Mouse (Mus musculus): ENCODE data around the gene Stx11. TPM values are rescaled to one million over a fixed set of nuclear protein-coding genes. Genes with fewer than 3 reads are reported as not detected.

The Stx11 gene
- polyA plus RNA-seq, 1 experiment from 2014 or later, result 10.8 TPM

DNA sequence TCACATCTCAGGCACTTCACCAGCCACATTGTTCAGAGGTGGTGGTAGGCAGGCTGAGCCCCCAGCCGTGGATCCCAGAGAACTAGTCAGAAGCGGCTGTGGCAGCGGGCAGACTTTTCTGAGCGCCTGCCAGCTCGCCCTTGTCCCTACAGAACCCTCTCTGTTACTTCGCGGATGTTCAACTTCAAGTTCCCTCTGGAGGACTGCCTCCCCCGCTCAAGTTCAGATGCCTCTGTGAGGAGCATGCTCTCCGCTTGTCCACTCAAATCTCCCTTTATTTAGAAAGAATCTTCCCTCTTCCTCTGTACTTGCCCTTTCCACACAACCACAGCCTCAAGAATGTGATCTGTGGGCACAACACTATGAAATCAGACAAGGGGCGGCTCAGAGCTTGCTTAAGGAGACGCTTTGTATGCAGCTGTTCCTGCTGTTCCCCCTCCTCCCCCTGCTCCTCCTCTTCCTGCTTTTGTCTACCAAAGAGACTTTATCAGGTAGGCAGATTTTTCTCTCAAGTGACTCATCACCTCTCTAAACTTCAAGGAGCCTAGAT, 52.0 kb downstream of the Stx11 start:
- Histone ChIP-seq H3K9ac (ENCODE audit: low read depth, low read length) (no peak overlapping the region), H3K4me1 (ENCODE audit: control insufficient read depth, low read depth, low read length) (no peaks in the 10 kb centered on the region), H3K9me3 (replicated peaks; ENCODE audit: control insufficient read depth, low read length) (no peaks in the 10 kb centered on the region), H3K27me3 (ENCODE audit: control insufficient read depth, insufficient read depth, low read depth, low read length) (no peaks in the 10 kb centered on the region), H3K36me3 (ENCODE audit: control insufficient read depth, insufficient read depth) (no peaks in the 10 kb centered on the region), H3K27ac (ENCODE audit: low read length) (no peak overlapping the region), H3K4me2 (ENCODE audit: low read depth, low read length) (no peak overlapping the region), H3K4me3 (ENCODE audit: low read depth, low read length) (no peak overlapping the region)
- WGBS (ENCODE audit: insufficient replicate concordance), result 29% methylated on average over 11 of the region's 11 CpGs
- ATAC-seq (ENCODE audit: low read depth), result no peak

DNA sequence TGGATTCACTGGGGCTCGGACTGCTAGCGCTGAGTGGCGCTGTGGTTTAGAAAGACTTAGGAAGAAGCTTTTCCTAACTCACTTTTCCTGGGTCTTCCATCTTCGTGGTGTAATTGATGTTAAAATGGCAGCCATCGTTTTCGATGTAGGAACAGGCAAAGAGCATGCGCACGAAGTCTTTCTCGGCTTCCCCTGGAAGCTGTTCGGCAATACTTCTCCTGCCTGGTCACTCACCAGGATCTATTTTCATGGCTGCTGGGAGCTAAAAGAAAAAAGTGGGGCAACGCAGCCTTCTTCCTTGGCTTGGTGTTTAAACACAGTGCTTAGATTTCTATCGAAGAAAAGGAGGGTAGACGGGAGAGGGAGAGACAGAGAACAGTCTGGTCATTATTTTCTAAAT, 52.6 kb downstream of the Stx11 start:
- Histone ChIP-seq H3K36me3 (ENCODE audit: control insufficient read depth, insufficient read depth) (no peaks in the 10 kb centered on the region), H3K4me3 (ENCODE audit: low read depth, low read length) (no peak overlapping the region), H3K4me2 (ENCODE audit: low read depth, low read length) (no peak overlapping the region), H3K9me3 (replicated peaks; ENCODE audit: control insufficient read depth, low read length) (no peaks in the 10 kb centered on the region), H3K4me1 (ENCODE audit: control insufficient read depth, low read depth, low read length) (no peaks in the 10 kb centered on the region), H3K27ac (ENCODE audit: low read length) (no peak overlapping the region), H3K9ac (ENCODE audit: low read depth, low read length) (no peak overlapping the region), H3K27me3 (ENCODE audit: control insufficient read depth, insufficient read depth, low read depth, low read length) (no peaks in the 10 kb centered on the region)
- ATAC-seq (ENCODE audit: low read depth), result no peak
- 74% methylated on average over 13 of the region's 13 CpGs for WGBS (ENCODE audit: insufficient replicate concordance)

DNA sequence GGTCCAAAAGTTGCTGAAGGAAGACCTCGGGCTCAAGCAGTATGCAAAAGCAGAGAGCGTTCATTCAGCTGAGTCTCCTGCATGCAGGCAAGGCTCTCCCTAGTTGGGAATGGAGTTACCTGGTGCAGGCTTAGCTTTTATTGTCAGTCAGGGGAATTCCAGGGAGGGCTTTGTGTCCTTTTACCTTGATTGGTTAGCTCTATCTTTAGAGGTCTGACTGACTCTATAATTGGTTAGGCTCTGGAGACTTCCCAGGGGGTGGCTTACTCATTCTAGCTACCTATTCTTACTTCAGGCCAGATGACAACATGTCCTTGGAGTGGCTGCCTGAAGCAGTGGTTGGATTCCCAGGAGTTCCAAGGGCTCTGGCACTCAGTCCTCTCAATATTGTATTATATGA, 54.2 kb downstream of the Stx11 start:
- Histone ChIP-seq H3K9me3 (replicated peaks; ENCODE audit: control insufficient read depth, low read length) (no peaks in the 10 kb centered on the region), H3K27me3 (ENCODE audit: control insufficient read depth, insufficient read depth, low read depth, low read length) (no peaks in the 10 kb centered on the region), H3K4me2 (ENCODE audit: low read depth, low read length) (no peak overlapping the region), H3K9ac (ENCODE audit: low read depth, low read length) (no peak overlapping the region), H3K4me3 (ENCODE audit: low read depth, low read length) (no peak overlapping the region), H3K4me1 (ENCODE audit: control insufficient read depth, low read depth, low read length) (no peaks in the 10 kb centered on the region), H3K27ac (ENCODE audit: low read length) (no peak overlapping the region), H3K36me3 (ENCODE audit: control insufficient read depth, insufficient read depth) (no peaks in the 10 kb centered on the region)
- 88% methylated on average over 2 of the region's 2 CpGs for WGBS (ENCODE audit: insufficient replicate concordance)
- no peak for ATAC-seq (ENCODE audit: low read depth)

DNA sequence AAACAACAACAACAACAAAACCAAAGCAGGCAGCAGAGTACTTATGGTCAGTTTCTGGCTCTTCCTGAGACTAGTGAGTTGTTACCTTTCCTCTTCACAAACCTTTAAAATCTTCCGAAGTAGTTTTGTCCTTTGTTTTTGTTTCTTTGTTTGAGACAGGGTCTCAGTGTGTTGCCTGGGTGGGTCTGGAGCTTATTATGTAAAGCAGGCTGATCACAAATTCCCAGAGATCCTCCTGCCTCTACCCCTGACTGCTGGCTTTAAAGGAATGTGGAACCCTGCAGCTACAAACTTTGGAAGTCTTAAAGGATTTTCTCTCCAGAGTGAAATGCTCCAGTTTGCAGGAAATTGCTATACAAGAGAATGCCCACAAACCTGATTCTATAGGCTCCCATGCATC, 54.9 kb downstream of the Stx11 start:
- no peaks in the 10 kb centered on the region for H3K9me3 ChIP-seq (replicated peaks; ENCODE audit: control insufficient read depth, low read length)
- H3K36me3 ChIP-seq (ENCODE audit: control insufficient read depth, insufficient read depth), result no peaks in the 10 kb centered on the region
- H3K9ac ChIP-seq (ENCODE audit: low read depth, low read length), result no peak overlapping the region
- no peaks in the 10 kb centered on the region for H3K27me3 ChIP-seq (ENCODE audit: control insufficient read depth, insufficient read depth, low read depth, low read length)
- no peak overlapping the region for H3K4me2 ChIP-seq (ENCODE audit: low read depth, low read length)
- no peaks in the 10 kb centered on the region for H3K4me1 ChIP-seq (ENCODE audit: control insufficient read depth, low read depth, low read length)
- no peak overlapping the region for H3K4me3 ChIP-seq (ENCODE audit: low read depth, low read length)
- 58% methylated on average over 1 of the region's 1 CpGs for WGBS (ENCODE audit: insufficient replicate concordance)
- ATAC-seq (ENCODE audit: low read depth), result no peak
- H3K27ac ChIP-seq (ENCODE audit: low read length), result no peak overlapping the region

DNA sequence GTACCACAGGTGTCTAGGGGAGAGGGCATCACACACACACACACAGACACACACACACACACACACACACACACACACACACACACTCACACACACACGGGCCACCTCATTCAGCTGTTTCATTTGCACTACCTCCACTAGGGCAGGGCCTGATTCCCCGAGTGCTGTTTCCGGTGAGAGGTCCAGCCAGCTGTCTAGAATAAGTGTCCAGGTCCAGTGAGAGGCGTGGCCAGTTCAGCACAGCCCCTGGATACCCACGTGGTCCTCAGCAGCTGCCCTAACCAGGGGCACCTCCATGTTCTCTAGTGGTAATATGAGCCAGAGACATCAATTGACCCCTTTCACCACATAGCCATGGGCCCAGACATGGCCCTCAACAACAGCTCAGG, 60.0 kb downstream of the Stx11 start:
- WGBS (ENCODE audit: insufficient replicate concordance), result 65% methylated on average over 5 of the region's 5 CpGs
- H3K9ac ChIP-seq (ENCODE audit: low read depth, low read length), result no peak overlapping the region
- no peak for ATAC-seq (ENCODE audit: low read depth)

DNA sequence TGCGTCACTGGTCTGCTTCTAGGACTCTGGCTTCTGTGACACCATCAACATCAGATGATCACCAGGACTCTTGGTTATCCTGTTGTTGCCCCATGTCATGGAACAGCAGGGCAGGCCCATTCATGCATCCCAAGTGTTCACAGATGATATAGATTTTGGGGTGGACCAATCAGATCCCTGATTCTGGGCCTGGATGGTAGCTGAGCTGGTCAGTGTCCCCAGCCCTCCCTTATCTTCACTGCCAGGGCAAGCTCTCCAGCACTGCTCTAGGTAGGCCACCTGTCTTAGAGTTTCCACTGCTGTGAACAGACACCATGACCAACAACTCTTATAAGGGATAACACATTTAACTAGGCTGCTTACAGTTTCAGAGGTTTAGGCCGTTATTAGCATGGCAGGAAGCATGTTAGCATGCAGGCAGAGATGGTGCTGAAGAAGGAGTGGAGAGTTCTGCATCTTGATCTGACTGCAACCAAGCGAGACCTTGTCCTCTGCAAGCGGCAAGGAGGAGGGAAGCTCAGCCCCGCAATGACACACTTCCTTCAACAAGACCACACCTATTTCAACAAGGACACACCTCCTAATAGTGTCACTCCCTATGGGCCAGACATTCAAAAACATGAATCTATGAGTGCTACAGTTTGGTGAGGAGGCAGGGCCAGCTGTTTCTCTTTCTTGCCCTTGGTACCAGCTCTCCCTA, 60.5 kb downstream of the Stx11 start:
- ATAC-seq (ENCODE audit: low read depth), result no peak
- Histone ChIP-seq H3K9ac (ENCODE audit: low read depth, low read length) (no peak overlapping the region), H3K36me3 (ENCODE audit: control insufficient read depth, insufficient read depth) (no peaks in the 10 kb centered on the region), H3K27ac (ENCODE audit: low read length) (no peak overlapping the region), H3K4me3 (ENCODE audit: low read depth, low read length) (no peak overlapping the region), H3K9me3 (replicated peaks; ENCODE audit: control insufficient read depth, low read length) (no peaks in the 10 kb centered on the region), H3K4me2 (ENCODE audit: low read depth, low read length) (no peak overlapping the region), H3K27me3 (ENCODE audit: control insufficient read depth, insufficient read depth, low read depth, low read length) (no peaks in the 10 kb centered on the region), H3K4me1 (ENCODE audit: control insufficient read depth, low read depth, low read length) (no peaks in the 10 kb centered on the region)
- WGBS (ENCODE audit: insufficient replicate concordance), result 49% methylated on average over 5 of the region's 5 CpGs

More for the DNA sequence above, 60.0 kb downstream of the Stx11 start:
- Histone ChIP-seq H3K4me1 (ENCODE audit: control insufficient read depth, low read depth, low read length) (no peaks in the 10 kb centered on the region), H3K4me3 (ENCODE audit: low read depth, low read length) (no peak overlapping the region), H3K36me3 (ENCODE audit: control insufficient read depth, insufficient read depth) (no peaks in the 10 kb centered on the region), H3K27me3 (ENCODE audit: control insufficient read depth, insufficient read depth, low read depth, low read length) (no peaks in the 10 kb centered on the region), H3K4me2 (ENCODE audit: low read depth, low read length) (no peak overlapping the region), H3K9me3 (replicated peaks; ENCODE audit: control insufficient read depth, low read length) (no peaks in the 10 kb centered on the region), H3K27ac (ENCODE audit: low read length) (no peak overlapping the region)

DNA sequence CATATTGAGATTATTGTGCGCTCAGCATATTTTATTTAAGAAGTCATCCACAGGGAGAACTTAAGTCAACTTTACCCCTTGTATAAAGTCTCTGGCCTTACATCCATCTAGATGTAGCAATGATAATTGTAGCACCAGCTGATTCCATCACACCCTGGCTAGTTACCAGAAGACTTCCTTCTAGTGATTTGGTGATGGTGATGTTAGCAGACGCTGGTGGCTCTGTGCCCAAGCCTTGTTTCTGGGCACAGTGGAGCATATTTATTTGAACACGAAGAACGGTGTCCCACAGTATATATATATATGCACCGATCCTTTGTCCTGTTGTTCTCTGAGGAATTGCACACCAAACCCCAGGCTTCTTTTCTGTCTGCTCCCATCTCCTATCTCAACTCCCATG, 64.2 kb downstream of the Stx11 start:
- H3K9me3 ChIP-seq (replicated peaks; ENCODE audit: control insufficient read depth, low read length), result no peaks in the 10 kb centered on the region
- WGBS (ENCODE audit: insufficient replicate concordance), result 75% methylated on average over 5 of the region's 5 CpGs
- H3K27ac ChIP-seq (ENCODE audit: low read length), result no peak overlapping the region
- H3K36me3 ChIP-seq (ENCODE audit: control insufficient read depth, insufficient read depth), result no peaks in the 10 kb centered on the region
- no peaks in the 10 kb centered on the region for H3K27me3 ChIP-seq (ENCODE audit: control insufficient read depth, insufficient read depth, low read depth, low read length)
- H3K4me3 ChIP-seq (ENCODE audit: low read depth, low read length), result no peak overlapping the region
- no peak overlapping the region for H3K4me2 ChIP-seq (ENCODE audit: low read depth, low read length)
- H3K9ac ChIP-seq (ENCODE audit: low read depth, low read length), result no peak overlapping the region
- H3K4me1 ChIP-seq (ENCODE audit: control insufficient read depth, low read depth, low read length), result no peaks in the 10 kb centered on the region
- no peak for ATAC-seq (ENCODE audit: low read depth)

DNA sequence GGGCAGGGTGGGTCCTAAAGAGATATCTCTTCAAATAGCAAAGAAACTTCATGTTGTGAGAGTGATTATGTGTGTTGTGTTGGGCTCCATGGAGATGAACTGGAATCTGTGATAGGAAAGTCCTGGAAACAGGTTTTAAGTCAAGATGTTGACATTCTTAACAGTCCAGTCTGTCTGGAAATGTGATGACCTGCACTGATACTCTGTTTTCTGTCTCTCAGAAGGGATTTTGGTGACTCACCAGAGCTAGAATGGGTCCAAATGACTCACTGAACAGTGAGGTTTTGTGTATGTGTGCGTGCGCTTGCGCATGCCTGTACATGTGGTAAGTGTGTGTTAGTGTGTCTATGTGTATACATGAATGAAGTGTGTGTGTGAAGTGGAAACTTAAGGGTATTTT, 70.8 kb downstream of the Stx11 start:
- Histone ChIP-seq H3K9ac (ENCODE audit: low read depth, low read length) (no peak overlapping the region), H3K36me3 (ENCODE audit: control insufficient read depth, insufficient read depth) (no peaks in the 10 kb centered on the region), H3K9me3 (replicated peaks; ENCODE audit: control insufficient read depth, low read length) (no peaks in the 10 kb centered on the region), H3K4me2 (ENCODE audit: low read depth, low read length) (no peak overlapping the region), H3K27me3 (ENCODE audit: control insufficient read depth, insufficient read depth, low read depth, low read length) (no peaks in the 10 kb centered on the region), H3K27ac (ENCODE audit: low read length) (no peak overlapping the region), H3K4me3 (ENCODE audit: low read depth, low read length) (no peak overlapping the region), H3K4me1 (ENCODE audit: control insufficient read depth, low read depth, low read length) (no peaks in the 10 kb centered on the region)
- WGBS (ENCODE audit: insufficient replicate concordance), result 89% methylated on average over 3 of the region's 3 CpGs
- no peak for ATAC-seq (ENCODE audit: low read depth)

DNA sequence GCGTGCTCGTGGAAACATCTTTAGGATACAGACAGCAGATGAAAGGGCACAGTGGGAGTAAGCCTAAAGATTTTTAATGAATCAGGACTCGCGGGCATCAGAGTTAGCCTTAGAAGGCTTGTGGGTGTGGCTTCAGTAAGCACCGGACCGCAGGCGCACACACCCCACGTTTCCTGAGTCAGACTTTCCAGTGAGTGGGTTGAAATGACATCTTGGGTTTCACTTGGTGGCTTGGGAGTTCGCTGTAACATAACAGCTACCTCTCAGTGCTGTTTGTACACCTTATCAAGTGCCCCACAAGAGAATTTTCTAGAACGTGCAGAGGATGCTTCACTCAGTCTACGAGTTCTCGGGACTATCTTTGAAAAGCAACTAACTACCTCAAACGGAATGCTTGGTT, 75.7 kb downstream of the Stx11 start:
- Histone ChIP-seq H3K27me3 (ENCODE audit: control insufficient read depth, insufficient read depth, low read depth, low read length) (no peaks in the 10 kb centered on the region), H3K9ac (ENCODE audit: low read depth, low read length) (no peak overlapping the region), H3K4me3 (ENCODE audit: low read depth, low read length) (no peak overlapping the region), H3K4me2 (ENCODE audit: low read depth, low read length) (no peak overlapping the region), H3K36me3 (ENCODE audit: control insufficient read depth, insufficient read depth) (no peaks in the 10 kb centered on the region), H3K9me3 (replicated peaks; ENCODE audit: control insufficient read depth, low read length) (no peaks in the 10 kb centered on the region), H3K4me1 (ENCODE audit: control insufficient read depth, low read depth, low read length) (no peaks in the 10 kb centered on the region), H3K27ac (ENCODE audit: low read length) (no peak overlapping the region)
- 63% methylated on average over 13 of the region's 13 CpGs for WGBS (ENCODE audit: insufficient replicate concordance)
- no peak for ATAC-seq (ENCODE audit: low read depth)
